Mouse (Mus musculus): Measurements from ENCODE around the gene Nprl2. TPM values are rescaled to one million over a fixed set of nuclear protein-coding genes. Genes with fewer than 3 reads are reported as not detected.

Nprl2 gene
- total and polyA plus RNA-seq, 3 experiments = 23.2 to 30.2 TPM; not detected in 1

DNA sequence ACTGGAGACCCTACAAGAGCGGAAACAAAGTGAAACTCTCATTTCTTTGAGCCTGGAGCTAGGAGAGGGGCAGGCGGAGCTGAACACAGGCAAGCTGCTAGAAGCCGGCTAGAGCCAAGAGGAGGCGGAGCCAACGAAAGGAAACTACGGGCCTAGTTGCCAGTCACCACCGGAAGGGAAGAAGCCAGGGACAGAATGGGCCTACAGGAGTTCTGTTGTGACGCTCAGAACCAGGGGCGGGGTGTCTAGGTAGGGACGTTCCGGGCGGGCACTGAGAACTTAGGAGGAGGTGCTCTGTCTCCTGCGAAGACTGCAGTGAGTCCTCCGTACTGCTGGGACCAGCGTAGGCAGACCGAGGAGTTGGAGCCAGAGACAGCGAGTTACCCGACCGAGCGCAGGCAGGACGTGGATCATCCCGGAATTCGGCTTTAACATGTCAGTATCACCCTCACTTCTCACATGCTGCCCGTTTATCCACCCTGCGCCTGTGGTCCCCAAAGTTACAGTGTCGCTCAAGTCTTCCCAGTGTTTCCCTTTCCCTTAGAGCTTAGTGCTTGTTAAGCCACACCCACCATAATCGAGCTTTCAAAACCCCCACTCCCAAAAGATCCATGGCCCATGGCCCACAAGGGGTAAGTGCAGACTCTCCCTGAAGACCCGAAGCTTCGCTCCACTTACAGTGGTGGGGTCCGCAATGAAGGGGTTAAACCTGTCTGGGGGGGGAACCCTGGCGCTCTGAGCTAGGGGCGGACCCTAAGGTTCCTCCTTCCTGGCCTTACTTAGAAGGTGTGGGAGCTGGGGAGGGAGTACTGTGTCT is 38.7 kb downstream of the Nprl2 start, which contains the start of gene Hyal3:
TSS of gene Hyal3 (plus strand) at position 318 of the 817 bp plus-strand sequence.
- peaks cover 30% of the 10 kb centered on the region for H3K79me2 ChIP-seq (ENCODE audit: control insufficient read depth, insufficient read depth, low read length, poor library complexity)
- peak; percentile 96 for DNase-seq (ENCODE audit: low read depth, low spot score)
- H3K36me3 ChIP-seq (ENCODE audit: control insufficient read depth in 1 of 2, insufficient read depth in 2 of 2, low read length in 2 of 2) = peaks cover 0 to 10% of the 10 kb centered on the region in 2 experiments; a peak in 2 of 4 replicates
- H3K27me3 ChIP-seq (ENCODE audit: control insufficient read depth in 1 of 2, insufficient read depth in 2 of 2, low read length in 2 of 2) = no peaks in the 10 kb centered on the region
- H3K9ac ChIP-seq (ENCODE audit: control insufficient read depth, low read depth, low read length, poor library complexity, severe bottlenecking) = peak within 1 kb of the TSS; percentile 78
- H3K9me3 ChIP-seq (replicated peaks; ENCODE audit: insufficient read depth, low read length) = no peaks in the 10 kb centered on the region
- peak within 1 kb of the TSS; percentile 98 for H3K27ac ChIP-seq (ENCODE audit: control insufficient read depth, low read depth, low read length)
- peaks cover 2 to 32% of the 10 kb centered on the region in 2 experiments; a peak in 3 of 4 replicates for H3K4me1 ChIP-seq (ENCODE audit: control insufficient read depth in 1 of 2, insufficient read depth in 2 of 2, low read length in 2 of 2)
- H3K4me3 ChIP-seq (ENCODE audit: control insufficient read depth in 1 of 2, insufficient read depth in 1 of 2, low read depth in 2 of 2, low read length in 2 of 2) = peak within 1 kb of the TSS; percentile 81 to 98
- TF ChIP-seq TBP (IDR thresholded peaks at IDR 0.05; ENCODE audit: low read depth, low read length) (peak; percentile 76), CTCF (IDR thresholded peaks at IDR 0.05 in 2 of 3, conservative IDR thresholded peaks at IDR 0.05 in 1 of 3; ENCODE audit: control insufficient read depth in 1 of 3, insufficient read depth in 1 of 3, low read depth in 2 of 3, low read length in 3 of 3, poor library complexity in 1 of 3, severe bottlenecking in 1 of 3) (no peak), CHD1 (IDR thresholded peaks at IDR 0.05; ENCODE audit: low read depth, low read length) (no peak), POLR2AphosphoS2 (IDR thresholded peaks at IDR 0.05; ENCODE audit: low read length) (peak; percentile 64; the same call in 1 of the 2 replicates), ZC3H11A (IDR thresholded peaks at IDR 0.05; ENCODE audit: low read depth, low read length) (no peak), MAZ (IDR thresholded peaks at IDR 0.05; ENCODE audit: low read depth, low read length) (peak; percentile 95; the same call in 1 of the 2 replicates), MEF2A (IDR thresholded peaks at IDR 0.05; ENCODE audit: extremely low read depth, insufficient replicate concordance, low read depth, low read length, poor library complexity, severe bottlenecking) (no peak), POLR2A (IDR thresholded peaks at IDR 0.05; ENCODE audit: control insufficient read depth in 1 of 2, insufficient read depth in 1 of 2, low read depth in 1 of 2, low read length in 2 of 2, poor library complexity in 1 of 2) (peak in 1 of 2 experiments; percentile 84; a peak in 3 of 4 replicates), KAT2A (conservative IDR thresholded peaks at IDR 0.05; ENCODE audit: low read depth, low read length) (no peak; the same call in 1 of the 2 replicates), BHLHE40 (IDR thresholded peaks at IDR 0.05; ENCODE audit: borderline replicate concordance, low read depth, low read length) (no peak), JUND (IDR thresholded peaks at IDR 0.05; ENCODE audit: low read depth, low read length) (no peak), TCF12 (IDR thresholded peaks at IDR 0.05; ENCODE audit: low read depth, low read length) (peak; percentile 57), TAL1 (IDR thresholded peaks at IDR 0.05; ENCODE audit: low read length) (no peak), MYC (IDR thresholded peaks at IDR 0.05; ENCODE audit: low read depth, low read length) (no peak), ZMIZ1 (IDR thresholded peaks at IDR 0.05; ENCODE audit: low read depth, low read length) (peak; percentile 74), USF1 (IDR thresholded peaks at IDR 0.05; ENCODE audit: low read depth, low read length) (no peak), ETS1 (IDR thresholded peaks at IDR 0.05; ENCODE audit: low read depth, low read length) (peak; percentile 46; the same call in 1 of the 2 replicates), E2F4 (IDR thresholded peaks at IDR 0.05; ENCODE audit: borderline replicate concordance, low read depth, low read length) (no peak), GATA1 (IDR thresholded peaks at IDR 0.05; ENCODE audit: low read depth, low read length) (no peak), RCOR1 (IDR thresholded peaks at IDR 0.05; ENCODE audit: low read depth, low read length) (no peak), MAFK (IDR thresholded peaks at IDR 0.05; ENCODE audit: borderline replicate concordance, low read depth, low read length) (no peak), GABPA (IDR thresholded peaks at IDR 0.05; ENCODE audit: low read depth, low read length) (no peak), SMC3 (IDR thresholded peaks at IDR 0.05; ENCODE audit: low read depth, low read length) (no peak), ZNF384 (IDR thresholded peaks at IDR 0.05; ENCODE audit: low read depth, low read length) (no peak), MAX (IDR thresholded peaks at IDR 0.05; ENCODE audit: low read length) (peak; percentile 13), NELFE (IDR thresholded peaks at IDR 0.05; ENCODE audit: low read depth, low read length) (peak; percentile 73), CHD2 (IDR thresholded peaks at IDR 0.05; ENCODE audit: low read length) (no peak), ELF1 (IDR thresholded peaks at IDR 0.05; ENCODE audit: low read depth, low read length) (0 out of 2 replicates have a peak, but pooled peaks have one; percentile 57), MXI1 (IDR thresholded peaks at IDR 0.05; ENCODE audit: low read depth, low read length) (peak; percentile 52), RAD21 (IDR thresholded peaks at IDR 0.05; ENCODE audit: low read depth, low read length) (no peak), SIN3A (IDR thresholded peaks at IDR 0.05; ENCODE audit: low read length) (peak; percentile 46), USF2 (IDR thresholded peaks at IDR 0.05; ENCODE audit: borderline replicate concordance in 1 of 2, insufficient read depth in 1 of 2, low read depth in 1 of 2, low read length in 2 of 2) (no peak), UBTF (IDR thresholded peaks at IDR 0.05; ENCODE audit: borderline replicate concordance, insufficient read depth, low read depth, low read length) (0 out of 2 replicates have a peak, but pooled peaks have one; percentile 64), NRF1 (IDR thresholded peaks at IDR 0.05; ENCODE audit: insufficient read depth, low read depth, low read length, poor library complexity, severe bottlenecking) (no peak), HCFC1 (IDR thresholded peaks at IDR 0.05; ENCODE audit: low read depth, low read length) (peak; percentile 80), MYB (IDR thresholded peaks at IDR 0.05; ENCODE audit: low read depth, low read length) (no peak)

Data from MEL (cell line).